In genomic region chr2:181930037-181930436, GRCm38 (mm10) we compare ENCODE assay signal across 24 mouse cellular contexts.
DNase-seq lines count a peak whose midpoint lies in the region; ATAC-seq and TF ChIP-seq lines count a peak whose summit lies in the region.
"Had no signal": no experiment of that assay in that cellular context is flagged by ENCODE, and none has a peak within 500 bp of the region (broad histone marks: within the 10 kb centered on the region; RNA-seq: fewer than 3 reads in every experiment).

No protein-coding gene starts in this region.

- H3K27ac ChIP-seq in hindbrain, embryonic 13.5 days, result no peak overlapping the region
- no peak overlapping the region for H3K27ac ChIP-seq in hindbrain, embryonic 10.5 days
- H3K27ac ChIP-seq in neural tube, embryonic 12.5 days, result no peak overlapping the region
- no peak overlapping the region for H3K27ac ChIP-seq in hindbrain, postnatal 0 days
- H3K27ac ChIP-seq: embryonic facial prominence, embryonic 15.5 days; gastrocnemius, adult 2 months; kidney, embryonic 15.5 days; limb, embryonic 13.5 days; liver, embryonic 14.5 days; midbrain, embryonic 10.5 days had no signal

- ATAC-seq in hindbrain, embryonic 13.5 days (ENCODE audit: low FRiP score), result peak; percentile 84
- peak; percentile 79; the same call in 1 of the 2 replicates for ATAC-seq in neural tube, embryonic 12.5 days (ENCODE audit: low FRiP score, low read depth)
- 0 out of 2 replicates have a peak, but pooled peaks have one; percentile 58 for ATAC-seq in hindbrain, postnatal 0 days
- ATAC-seq: intestine, postnatal 0 days had no signal

- no peak overlapping the region for H3K4me2 ChIP-seq in hindbrain, embryonic 13.5 days
- no peak overlapping the region for H3K4me2 ChIP-seq in neural tube, embryonic 12.5 days (replicated peaks)
- H3K4me2 ChIP-seq in hindbrain, postnatal 0 days (ENCODE audit: low read depth, low read length), result no peak overlapping the region
- H3K4me2 ChIP-seq: embryonic facial prominence, embryonic 15.5 days; heart, embryonic 11.5 days; kidney, embryonic 15.5 days; limb, embryonic 13.5 days had no signal

- DNase-seq in hindbrain, embryonic 10.5 days (ENCODE audit: low spot score), result no peak
- no peak for DNase-seq in neural tube, embryonic 10.5 days (ENCODE audit: extremely low spot score, low spot score)
- no peak for DNase-seq in hindbrain, postnatal 0 days (ENCODE audit: low spot score)
- DNase-seq in testis, postnatal 10 days (ENCODE audit: low spot score), result no peak
- DNase-seq in lung, adult 2 months, result no peak
- DNase-seq: adrenal gland, postnatal 25 days; cerebellum, adult 9-10 months; gastrocnemius, adult 2 months; kidney, postnatal 36 days; layer of hippocampus, postnatal 36 days; lung, postnatal 4 days; retina, postnatal 1 day; right cerebral cortex, postnatal 25 days; spleen, adult 18-20 months; thymus, postnatal 14 days had no signal

- H3K4me3 ChIP-seq in hindbrain, embryonic 13.5 days, result no peak overlapping the region
- H3K4me3 ChIP-seq in hindbrain, embryonic 10.5 days, result no peak overlapping the region
- no peak overlapping the region for H3K4me3 ChIP-seq in neural tube, embryonic 12.5 days
- no peak overlapping the region for H3K4me3 ChIP-seq in hindbrain, postnatal 0 days (ENCODE audit: low read length)
- H3K4me3 ChIP-seq in lung, adult 2 months (replicated peaks; ENCODE audit: extremely low read depth, low read depth, low read length), result no peak overlapping the region
- H3K4me3 ChIP-seq: embryonic facial prominence, embryonic 15.5 days; gastrocnemius, adult 2 months; kidney, embryonic 15.5 days; limb, embryonic 13.5 days; midbrain, embryonic 10.5 days had no signal

- WGBS in hindbrain, embryonic 13.5 days, result 85% methylated on average over 5 of the region's 5 CpGs
- 89% methylated on average over 5 of the region's 5 CpGs for WGBS in hindbrain, embryonic 10.5 days
- 84% methylated on average over 5 of the region's 5 CpGs for WGBS in neural tube, embryonic 12.5 days
- 84% methylated on average over 5 of the region's 5 CpGs for WGBS in hindbrain, postnatal 0 days
- WGBS in lung, adult 2 months, result 77% methylated on average over 5 of the region's 5 CpGs

- no peaks in the 10 kb centered on the region for H3K36me3 ChIP-seq in hindbrain, embryonic 13.5 days
- H3K36me3 ChIP-seq in hindbrain, embryonic 10.5 days, result no peaks in the 10 kb centered on the region
- H3K36me3 ChIP-seq in neural tube, embryonic 12.5 days, result no peaks in the 10 kb centered on the region
- H3K36me3 ChIP-seq in hindbrain, postnatal 0 days (ENCODE audit: insufficient read depth, low read length), result no peaks in the 10 kb centered on the region
- H3K36me3 ChIP-seq: embryonic facial prominence, embryonic 15.5 days; kidney, embryonic 15.5 days; limb, embryonic 13.5 days; midbrain, embryonic 10.5 days had no signal

- no peak overlapping the region for H3K9ac ChIP-seq in hindbrain, embryonic 13.5 days
- H3K9ac ChIP-seq in neural tube, embryonic 12.5 days, result no peak overlapping the region
- no peak overlapping the region for H3K9ac ChIP-seq in hindbrain, postnatal 0 days (replicated peaks; ENCODE audit: low read length)
- H3K9ac ChIP-seq: embryonic facial prominence, embryonic 15.5 days; kidney, embryonic 15.5 days; limb, embryonic 13.5 days; liver, embryonic 14.5 days had no signal

- no peak for TF ChIP-seq CTCF in hindbrain, postnatal 0 days (IDR thresholded peaks at IDR 0.05; ENCODE audit: low read depth)
- no peak for TF ChIP-seq CTCF in lung, adult 2 months (IDR thresholded peaks at IDR 0.05; ENCODE audit: insufficient read depth, low read length)

- no peaks in the 10 kb centered on the region for H3K27me3 ChIP-seq in hindbrain, embryonic 13.5 days
- no peaks in the 10 kb centered on the region for H3K27me3 ChIP-seq in hindbrain, embryonic 10.5 days (ENCODE audit: insufficient read depth, poor library complexity, severe bottlenecking)
- no peaks in the 10 kb centered on the region for H3K27me3 ChIP-seq in neural tube, embryonic 12.5 days (replicated peaks)
- H3K27me3 ChIP-seq in hindbrain, postnatal 0 days (ENCODE audit: insufficient read depth, low read length), result no peaks in the 10 kb centered on the region
- H3K27me3 ChIP-seq: embryonic facial prominence, embryonic 15.5 days; kidney, embryonic 15.5 days; limb, embryonic 13.5 days had no signal

- no peaks in the 10 kb centered on the region for H3K4me1 ChIP-seq in hindbrain, embryonic 13.5 days (replicated peaks)
- no peaks in the 10 kb centered on the region for H3K4me1 ChIP-seq in hindbrain, embryonic 10.5 days (replicated peaks)
- no peaks in the 10 kb centered on the region for H3K4me1 ChIP-seq in neural tube, embryonic 12.5 days
- no peaks in the 10 kb centered on the region for H3K4me1 ChIP-seq in hindbrain, postnatal 0 days (ENCODE audit: insufficient read depth, low read length)
- H3K4me1 ChIP-seq in lung, adult 2 months (ENCODE audit: control insufficient read depth, insufficient read depth, low read length), result no peaks in the 10 kb centered on the region
- H3K4me1 ChIP-seq: embryonic facial prominence, embryonic 15.5 days; kidney, embryonic 15.5 days; limb, embryonic 13.5 days; midbrain, embryonic 10.5 days had no signal

- no peak for TF ChIP-seq POLR2A in lung, adult 2 months (IDR thresholded peaks at IDR 0.05; ENCODE audit: borderline replicate concordance, extremely low read depth, low read depth, low read length)

- H3K9me3 ChIP-seq in hindbrain, embryonic 13.5 days, result no peaks in the 10 kb centered on the region
- no peaks in the 10 kb centered on the region for H3K9me3 ChIP-seq in hindbrain, embryonic 10.5 days
- H3K9me3 ChIP-seq in neural tube, embryonic 12.5 days, result no peaks in the 10 kb centered on the region
- H3K9me3 ChIP-seq in hindbrain, postnatal 0 days (ENCODE audit: low read length), result no peaks in the 10 kb centered on the region
- H3K9me3 ChIP-seq: embryonic facial prominence, embryonic 15.5 days; kidney, embryonic 15.5 days; limb, embryonic 13.5 days had no signal
